7 mouse cellular contexts compared by ENCODE assay signal in the genomic region with DNA sequence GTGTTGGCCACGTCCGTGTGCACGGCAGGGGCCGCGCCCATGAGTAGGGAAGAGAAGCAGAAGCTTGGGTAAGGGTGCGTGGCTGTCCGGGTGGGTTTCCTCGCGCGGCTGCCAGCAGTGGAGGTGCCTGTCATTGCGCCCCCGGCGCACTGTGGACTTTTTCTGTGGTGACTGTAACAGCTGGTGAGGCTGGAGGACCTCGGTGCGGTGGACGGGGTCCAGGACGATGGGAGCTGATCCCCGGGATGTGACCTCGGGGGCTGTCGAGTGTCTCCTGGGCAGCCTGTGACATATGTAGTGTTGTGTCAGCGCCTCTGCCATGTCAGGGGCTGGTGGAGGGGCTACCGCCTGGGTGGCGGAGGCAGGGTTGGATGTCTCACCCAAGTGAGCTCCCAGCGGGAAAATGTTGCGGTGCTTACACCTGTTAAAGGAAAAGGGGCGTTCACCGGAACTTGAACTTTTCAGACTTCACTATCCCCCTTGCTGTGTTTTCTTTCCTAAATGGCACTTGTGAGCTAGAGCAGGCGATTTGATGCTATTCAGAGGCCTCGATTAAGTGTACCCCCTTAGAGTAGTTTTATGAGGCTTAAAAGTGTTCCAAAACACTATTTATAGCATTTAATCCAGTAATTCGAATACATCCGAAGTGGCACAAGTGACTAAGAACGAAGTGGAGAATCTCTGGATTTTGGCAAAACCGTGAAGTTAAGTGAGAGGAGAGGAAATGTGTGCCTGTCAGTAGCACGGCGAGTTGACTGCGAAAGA. TPM values are rescaled to one million over a fixed set of nuclear protein-coding genes. Genes with fewer than 3 reads are reported as not detected.
A peak's percentile ranks its signal among the peaks of the same experiment; 100 is the strongest.
DNase-seq lines count a peak whose midpoint lies in the region; ATAC-seq and TF ChIP-seq lines count a peak whose summit lies in the region.

No protein-coding gene starts in this region.

- H3K4me2 ChIP-seq in embryonic facial prominence, embryonic 13.5 days: peak overlapping the region; percentile 91
- peak overlapping the region; percentile 97 for H3K4me2 ChIP-seq in midbrain, embryonic 14.5 days (ENCODE audit: low read length)

- H3K9me3 ChIP-seq in embryonic facial prominence, embryonic 13.5 days: no peaks in the 10 kb centered on the region
- no peaks in the 10 kb centered on the region for H3K9me3 ChIP-seq in midbrain, embryonic 14.5 days (ENCODE audit: control insufficient read depth, low read length)

- peak overlapping the region; percentile 79 for H3K4me3 ChIP-seq in lung, adult 2 months (replicated peaks; ENCODE audit: extremely low read depth, low read depth, low read length)
- H3K4me3 ChIP-seq in embryonic facial prominence, embryonic 13.5 days: peak overlapping the region; percentile 77
- peak overlapping the region; percentile 86 for H3K4me3 ChIP-seq in midbrain, embryonic 14.5 days (replicated peaks; ENCODE audit: low read depth, low read length)

- H3K36me3 ChIP-seq in embryonic facial prominence, embryonic 13.5 days: 0 out of 2 replicates have a peak, but pooled peaks cover 4% of the 10 kb centered on the region
- peaks cover 8% of the 10 kb centered on the region for H3K36me3 ChIP-seq in midbrain, embryonic 14.5 days (ENCODE audit: control insufficient read depth, insufficient read depth, low read length)

- TF ChIP-seq CTCF in lung, adult 2 months (IDR thresholded peaks at IDR 0.05; ENCODE audit: insufficient read depth, low read length): no peak

- peaks cover 8% of the 10 kb centered on the region for H3K4me1 ChIP-seq in lung, adult 2 months (ENCODE audit: control insufficient read depth, insufficient read depth, low read length)
- peaks cover 31% of the 10 kb centered on the region for H3K4me1 ChIP-seq in embryonic facial prominence, embryonic 13.5 days
- H3K4me1 ChIP-seq in midbrain, embryonic 14.5 days (ENCODE audit: control insufficient read depth, insufficient read depth, low read length): peaks cover 8% of the 10 kb centered on the region

- no peak for DNase-seq in lung, adult 2 months
- DNase-seq in lung, postnatal 4 days: no peak
- DNase-seq in ZHBTc4 (ENCODE audit: low read depth, low spot score): peak; percentile 69
- no peak for DNase-seq in midbrain, embryonic 14.5 days

- TF ChIP-seq POLR2A in lung, adult 2 months (IDR thresholded peaks at IDR 0.05; ENCODE audit: borderline replicate concordance, extremely low read depth, low read depth, low read length): no peak

- peak overlapping the region; percentile 76 for H3K9ac ChIP-seq in embryonic facial prominence, embryonic 13.5 days
- peak overlapping the region; percentile 73 for H3K9ac ChIP-seq in midbrain, embryonic 14.5 days (replicated peaks; ENCODE audit: low read length)

- H3K27ac ChIP-seq in embryonic facial prominence, embryonic 13.5 days: peak overlapping the region; percentile 79
- H3K27ac ChIP-seq in midbrain, embryonic 14.5 days (replicated peaks; ENCODE audit: low read depth, low read length): peak overlapping the region; percentile 88

- no peak; the same call in 1 of the 2 replicates for ATAC-seq in embryonic facial prominence, embryonic 13.5 days (ENCODE audit: insufficient number of reproducible peaks, insufficient read depth, low FRiP score, low TSS enrichment, low read depth)
- ATAC-seq in inflammation-experienced regulatory T-cells, adult 6 months: peak; percentile 5
- ATAC-seq in midbrain, embryonic 14.5 days (ENCODE audit: low FRiP score, low TSS enrichment): no peak; the same call in 1 of the 2 replicates
- ATAC-seq in megakaryocyte progenitor cell, adult 5-6 weeks (replicated peaks; ENCODE audit: poor library complexity): no peak; the same call in 1 of the 2 replicates

- H3K27me3 ChIP-seq in embryonic facial prominence, embryonic 13.5 days: no peaks in the 10 kb centered on the region
- H3K27me3 ChIP-seq in midbrain, embryonic 14.5 days (ENCODE audit: control insufficient read depth, insufficient read depth, low read length): no peaks in the 10 kb centered on the region

- WGBS in lung, adult 2 months: 2% methylated on average over 36 of the region's 36 CpGs
- WGBS in embryonic facial prominence, embryonic 13.5 days: 5% methylated on average over 36 of the region's 36 CpGs
- 6% methylated on average over 36 of the region's 36 CpGs for WGBS in midbrain, embryonic 14.5 days

RNA-seq across cellular contexts. Expression of gene Edem3, which starts 0.7 kb away (rescaled TPM):
- 8.2 and 8.5 TPM in 2 replicates for polyA plus RNA-seq in lung, adult 2 months (2012; rRNA removed)
- 13.8 and 17.0 TPM in 2 replicates for polyA plus RNA-seq in embryonic facial prominence, embryonic 13.5 days (2015; fragmentation: Nextera tagmentation; extraction: Ambion mirVana)
- polyA plus RNA-seq in inflammation-experienced regulatory T-cells, adult 6 months (2017; shearing (Covaris generic)): 1 to 10 TPM; 2.9 to 4.1 (median 3.7) TPM
- 20.8 and 31.0 TPM in 2 replicates for polyA plus RNA-seq in midbrain, embryonic 14.5 days (2014; fragmentation: Nextera tagmentation; extraction: Ambion mirVana)
- total RNA-seq in megakaryocyte progenitor cell, adult 5-6 weeks (2015): 20.5 and 21.1 TPM in 2 replicates
- total RNA-seq in megakaryocyte progenitor cell, adult 5-6 weeks (2017): 30.3 and 36.6 TPM in 2 replicates
